Mouse (Mus musculus) hindbrain, embryonic 16.5 days (tissue): ENCODE measurements around the gene Morn3. TPM values are rescaled to one million over a fixed set of nuclear protein-coding genes. Genes with fewer than 3 reads are reported as not detected.

Source experiments
- polyA plus RNA-seq: library from polyadenylated mRNA; unstranded; fragments of >200 nt; fragmentation: Nextera tagmentation; extraction: Ambion mirVana; gene quantifications from 2 replicates; pipeline ENCODE4 v1.2.1, GENCODE M21; 2015

Gene Morn3
- polyA plus RNA-seq, 1 experiment from 2014 or later = 0.81 TPM

Other genes with a start within 250 kb of the Morn3 start
- 495 and 497 TPM in 2 replicates for gene Anapc5, start 225.7 kb downstream of the Morn3 start, polyA plus RNA-seq
- gene Rnf34, start 197.0 kb downstream of the Morn3 start, polyA plus RNA-seq = 46.5 and 52.2 TPM in 2 replicates
- gene Kdm2b, start 57.2 kb downstream of the Morn3 start, polyA plus RNA-seq = 88.8 and 99.8 TPM in 2 replicates
- gene Orai1, start 31.9 kb downstream of the Morn3 start, polyA plus RNA-seq = 14.2 TPM in 2 replicates
- 17.3 and 19.8 TPM in 2 replicates for gene Tmem120b, start 21.4 kb upstream of the Morn3 start, polyA plus RNA-seq
- gene Rhof, start 85.7 kb upstream of the Morn3 start, polyA plus RNA-seq = 26.6 and 29.7 TPM in 2 replicates
- gene Setd1b, start 95.2 kb upstream of the Morn3 start, polyA plus RNA-seq = 9.5 and 9.8 TPM in 2 replicates
- gene Psmd9, start 122.4 kb upstream of the Morn3 start, polyA plus RNA-seq = 77.2 and 89.4 TPM in 2 replicates
- gene Hpd, start 135.7 kb upstream of the Morn3 start, polyA plus RNA-seq = not detected in 2 replicates
- gene Wdr66, start 205.1 kb upstream of the Morn3 start, polyA plus RNA-seq = 1.1 and 1.4 TPM in 2 replicates